Mouse (Mus musculus) c-Kit-positive CD71-positive TER-119-positive erythroid progenitor cells, embryonic 14.5 days (primary cell): ENCODE data around the gene Tbx1.
"Not testable (repeated sequence)": the region's sequence is repeated elsewhere in the genome, so short reads cannot be mapped to it uniquely, and the experiment has no call there.

Experiments
- DNase-seq: peaks from one replicate; pipeline ENCODE4 v3.0.0-alpha.2; 2013; ENCODE audit warnings: low spot score

Gene Tbx1

GRCm38 (mm10) chr16:18552106-18552710 is 38.3 kb downstream of the Tbx1 start:
- no peak for DNase-seq

DNA sequence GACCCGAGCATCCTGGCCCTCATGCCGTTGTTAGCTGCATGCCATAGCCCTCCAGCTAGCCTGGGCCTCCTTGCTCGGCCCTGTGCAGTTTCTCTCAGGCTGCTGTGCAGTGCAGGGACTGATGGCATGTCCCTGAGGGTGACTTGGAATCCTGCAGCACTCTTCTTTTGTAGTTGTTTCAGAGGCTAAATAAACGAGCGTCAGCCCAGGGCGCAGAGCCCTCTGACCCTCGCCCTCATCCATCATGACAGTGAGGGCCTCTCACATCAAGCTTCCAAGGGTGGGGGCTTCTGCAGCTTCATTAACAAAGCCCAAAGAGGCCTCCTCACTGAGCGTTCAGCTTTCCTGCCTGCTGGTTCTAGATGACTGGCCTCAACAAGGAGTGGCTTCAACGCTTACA is 38.9 kb downstream of the Tbx1 start:
- no peak for DNase-seq

DNA sequence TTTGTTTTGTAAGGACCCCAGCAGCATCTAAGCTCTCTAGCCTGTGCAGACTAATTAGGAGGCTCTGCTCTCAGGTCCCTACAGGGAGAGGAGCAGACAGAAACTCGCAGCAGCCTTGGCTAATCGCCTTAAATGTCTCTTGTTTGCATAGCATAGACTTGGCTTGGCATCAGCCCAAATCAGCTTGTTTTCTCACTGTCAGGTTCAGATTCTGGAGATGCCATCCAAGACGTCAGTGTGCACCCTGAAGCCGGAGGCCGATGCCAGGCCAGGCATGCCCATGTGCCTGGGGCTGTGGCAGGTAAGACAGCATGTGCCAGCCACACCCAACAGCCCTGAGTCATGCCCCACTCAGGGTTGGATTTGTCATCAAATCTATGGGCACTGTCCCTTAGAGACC is 42.6 kb downstream of the Tbx1 start:
- no peak for DNase-seq

- DNase-seq: no peak
These were observed 47.2 kb downstream of the Tbx1 start for GRCm38 (mm10) chr16:18543151-18543829.

DNA sequence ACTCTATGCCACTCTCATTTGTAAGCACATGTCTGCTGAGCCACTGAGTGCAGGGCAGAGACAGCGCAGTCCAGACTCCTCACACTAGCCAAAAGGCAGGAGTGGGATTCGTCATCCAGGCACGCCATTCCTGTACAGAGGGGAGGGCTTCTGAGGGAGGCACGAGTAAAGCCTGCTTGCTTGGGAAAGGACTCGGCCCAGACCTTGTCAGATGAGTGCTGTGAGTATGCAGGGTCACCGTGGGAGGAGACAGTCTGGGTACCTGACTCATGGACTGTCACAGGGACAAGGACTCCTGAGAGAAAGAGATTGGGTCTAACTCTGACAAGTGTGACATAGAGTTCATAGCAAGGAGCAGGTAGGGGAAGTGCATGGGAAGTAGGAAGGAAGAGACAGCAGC is 51.2 kb downstream of the Tbx1 start:
- no peak for DNase-seq

DNA sequence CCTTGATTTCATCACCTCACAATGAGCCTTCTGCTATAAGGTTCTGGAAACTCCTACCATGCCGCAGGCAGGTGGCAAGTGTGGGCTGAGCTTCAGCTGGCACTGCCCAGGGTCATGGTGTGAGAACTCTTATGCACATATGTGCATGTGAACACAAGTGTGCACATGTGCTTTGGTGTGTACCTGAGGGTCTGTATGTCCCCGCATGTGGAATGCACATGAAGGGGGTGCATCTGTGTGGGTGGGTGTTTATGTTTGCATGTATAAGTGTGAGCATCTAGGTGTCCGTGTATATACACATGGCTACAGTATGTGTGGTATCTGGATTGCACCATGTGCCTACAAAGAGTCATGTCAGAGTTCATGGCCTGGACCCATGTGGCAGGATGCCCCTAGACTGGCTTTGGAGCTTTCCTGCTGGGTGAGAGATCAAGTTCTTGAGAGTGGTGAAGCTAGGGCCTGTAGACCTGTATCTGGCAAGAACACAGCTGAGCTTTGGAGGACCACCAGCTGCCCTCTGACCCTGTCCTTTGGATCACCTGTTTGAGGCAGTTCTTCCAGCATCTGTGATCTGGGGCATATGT is 53.0 kb downstream of the Tbx1 start:
- no peak for DNase-seq

- not testable (repeated sequence) for DNase-seq
These were observed 57.4 kb downstream of the Tbx1 start for GRCm38 (mm10) chr16:18533061-18533460.
